Mouse (Mus musculus) gastrocnemius, adult 2 months (tissue): Measurements from ENCODE around the gene Wrb. TPM values are rescaled to one million over a fixed set of nuclear protein-coding genes. Genes with fewer than 3 reads are reported as not detected.
"Not testable (repeated sequence)": the region's sequence is repeated elsewhere in the genome, so short reads cannot be mapped to it uniquely, and the experiment has no call there.

ENCODE experiments used
- DNase-seq: peaks from one replicate; pipeline ENCODE4 v3.0.0; 2022
- H3K27ac ChIP-seq: fragments of 200-600 bp; 2 replicates; pipeline ENCODE4 v1.8.1; 2022; ENCODE audit warnings: mild to moderate bottlenecking
- H3K4me3 ChIP-seq: fragments of 200-600 bp; 2 replicates; pipeline ENCODE4 v1.8.1; 2022; ENCODE audit warnings: mild to moderate bottlenecking, moderate library complexity
- CTCF ChIP-seq: fragments of 200-600 bp; IDR thresholded peaks from 2 replicates; pipeline ENCODE4 v1.8.1; 2022; ENCODE audit warnings: antibody characterized with exemption, mild to moderate bottlenecking, moderate library complexity
- intact Hi-C: fragments of 180-260 bp; cut with DNase I; formaldehyde crosslinking; loops from one replicate; pipeline ENCODE4 v1.15.1; 2025
- total RNA-seq, 2 experiments: library from RNA; stranded (reverse); gene quantifications; 2 replicates each; pipeline ENCODE4 v1.2.3; 2021

The Wrb gene
- total RNA-seq, 2 experiments from 2014 or later = 9.7 to 12.3 TPM

DNA sequence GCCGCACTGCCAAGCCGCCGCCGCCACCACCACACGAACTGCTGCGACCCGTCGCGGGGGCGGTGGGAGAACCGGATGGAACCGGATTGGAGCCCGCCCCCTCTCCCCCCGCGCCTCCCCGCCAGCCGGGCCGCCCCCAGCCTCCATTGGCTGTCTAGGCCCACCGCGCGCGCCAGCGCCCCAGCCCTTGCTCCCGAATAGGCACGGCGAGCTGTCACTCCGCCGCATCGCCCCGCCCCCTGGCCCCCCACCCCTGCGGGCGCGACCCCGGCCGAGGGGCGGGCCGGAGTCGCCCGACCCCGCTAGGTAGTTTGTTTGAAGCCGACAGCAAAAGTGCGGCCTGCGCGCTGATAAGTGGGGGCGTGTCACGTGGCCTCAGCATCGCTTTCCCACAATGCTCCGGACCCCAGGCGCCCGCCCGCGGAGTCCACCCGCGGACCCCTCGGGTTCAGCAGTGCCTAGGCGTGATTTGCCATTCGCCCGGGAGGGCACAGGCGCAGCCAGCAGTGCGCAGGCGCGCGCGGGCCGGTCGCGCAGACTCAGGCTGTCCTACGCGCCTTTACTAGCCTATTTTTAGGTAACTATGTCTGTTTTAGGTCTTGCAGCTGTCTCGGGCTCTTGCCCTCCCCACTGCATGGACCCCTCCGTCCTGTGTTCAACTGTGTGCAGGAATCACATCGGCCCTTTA is 17.4 kb upstream of the Wrb start, which contains the start of gene Hmgn1:
Gene Hmgn1, minus strand, starts transcription at position 73 of the 688 bp plus-strand sequence.
- no peak for TF ChIP-seq CTCF
- peak within 1 kb of the TSS; percentile 96 for H3K4me3 ChIP-seq
- intact Hi-C loops = loop anchor here (1.0 kb wide), 1 partner anchor 44 kb away; no protein-coding TSS in a partner anchor
- H3K27ac ChIP-seq = peak within 1 kb of the TSS; percentile 93
- DNase-seq = peak; percentile 99

DNA sequence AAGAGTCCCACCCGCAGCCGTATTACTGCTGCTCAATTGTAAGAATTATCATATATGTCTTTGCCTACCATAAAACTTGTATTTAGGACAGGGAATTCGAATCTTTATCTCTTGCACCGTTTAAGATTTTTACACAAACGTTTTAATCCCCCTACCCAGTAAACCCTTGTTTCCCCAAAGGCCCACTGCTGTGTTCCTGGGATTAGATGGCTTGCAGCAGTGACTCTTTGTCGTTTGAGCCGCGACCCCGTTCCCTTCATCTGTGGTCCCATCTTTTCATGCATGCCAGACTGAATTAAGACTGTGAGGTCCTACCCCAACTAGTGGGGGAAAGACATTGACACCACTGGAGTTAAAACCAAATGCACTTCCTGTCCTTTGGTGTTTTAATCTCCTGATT is 16.7 kb upstream of the Wrb start:
- H3K27ac ChIP-seq = peak overlapping the region; percentile 93
- intact Hi-C loops = no loop called here

DNA sequence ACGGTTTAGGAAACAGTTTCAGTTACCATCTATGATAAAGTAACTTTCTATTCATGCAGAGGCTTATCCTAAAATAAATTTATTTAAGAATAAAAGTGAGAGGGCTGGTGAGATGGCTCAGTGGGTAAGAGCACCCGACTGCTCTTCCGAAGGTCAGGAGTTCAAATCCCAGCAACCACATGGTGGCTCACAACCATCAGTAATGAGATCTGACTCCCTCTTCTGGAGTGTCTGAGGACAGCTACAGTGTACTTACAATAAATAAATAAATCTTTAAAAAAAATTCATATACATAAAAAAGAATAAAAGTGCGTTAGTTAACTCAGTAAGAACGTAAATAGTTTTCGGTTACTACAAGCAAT is 478 bp upstream of the Wrb start:
- H3K4me3 ChIP-seq = peak overlapping the region; percentile 79
- intact Hi-C loops = loop anchor here (2.0 kb wide), 1 partner anchor 60 kb away; no protein-coding TSS in a partner anchor

More for the DNA sequence above, 16.7 kb upstream of the Wrb start:
- TF ChIP-seq CTCF = no peak
- H3K4me3 ChIP-seq = peak overlapping the region; percentile 96
- DNase-seq = no peak

DNA sequence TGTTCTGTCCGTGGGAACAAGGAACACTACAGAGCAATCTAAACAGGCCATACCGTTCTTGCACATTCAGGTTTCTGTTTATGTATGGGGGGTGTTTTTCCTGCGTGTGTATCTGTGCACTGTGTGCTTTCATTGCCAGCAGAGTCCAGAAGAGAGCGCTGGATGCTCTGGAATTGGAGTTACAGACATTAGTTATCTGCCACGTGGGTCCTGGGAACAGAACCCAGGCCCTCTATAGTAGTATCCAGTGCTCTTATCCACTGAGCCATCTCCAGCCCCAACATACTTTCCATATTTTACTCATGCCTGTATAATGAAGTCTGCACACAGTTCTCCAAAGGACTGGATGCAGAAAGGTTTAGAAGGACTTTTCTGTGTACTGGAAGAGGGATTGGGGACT is 607 bp downstream of the Wrb start:
- Histone ChIP-seq H3K27ac (peak overlapping the region; percentile 72), H3K4me3 (peak overlapping the region; percentile 79)
- DNase-seq = no peak
- no peak for TF ChIP-seq CTCF
- intact Hi-C loops = loop anchor here (2.0 kb wide), 1 partner anchor 61 kb away; no protein-coding TSS in a partner anchor

More for the DNA sequence above, 478 bp upstream of the Wrb start:
- not testable (repeated sequence) for DNase-seq
- peak overlapping the region; percentile 63 for H3K27ac ChIP-seq

DNA sequence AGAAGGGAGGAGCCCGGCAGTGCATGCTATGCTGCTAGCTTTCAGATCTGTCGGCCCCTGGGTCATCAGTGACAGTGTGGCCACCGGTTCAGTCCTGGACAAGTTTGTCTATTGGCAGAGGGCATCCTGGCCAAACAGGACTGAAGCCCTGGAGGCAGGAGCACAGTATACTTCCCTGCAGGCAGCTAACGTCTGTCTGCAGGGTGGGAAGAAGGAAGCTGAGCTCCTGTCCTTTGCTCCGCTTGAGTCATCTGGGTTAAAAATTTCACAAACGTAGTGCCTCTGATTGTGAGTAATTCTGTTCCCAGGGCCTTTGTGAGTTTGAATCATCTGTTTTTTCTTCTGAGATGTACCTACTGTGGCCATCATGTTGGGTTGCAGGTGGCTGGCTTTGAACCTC is 3.6 kb downstream of the Wrb start:
- no peak for DNase-seq
- H3K4me3 ChIP-seq = no peak overlapping the region
- intact Hi-C loops = no loop called here
- H3K27ac ChIP-seq = 0 out of 2 replicates have a peak overlapping the region, but pooled peaks have one; percentile 8
- TF ChIP-seq CTCF = no peak

DNA sequence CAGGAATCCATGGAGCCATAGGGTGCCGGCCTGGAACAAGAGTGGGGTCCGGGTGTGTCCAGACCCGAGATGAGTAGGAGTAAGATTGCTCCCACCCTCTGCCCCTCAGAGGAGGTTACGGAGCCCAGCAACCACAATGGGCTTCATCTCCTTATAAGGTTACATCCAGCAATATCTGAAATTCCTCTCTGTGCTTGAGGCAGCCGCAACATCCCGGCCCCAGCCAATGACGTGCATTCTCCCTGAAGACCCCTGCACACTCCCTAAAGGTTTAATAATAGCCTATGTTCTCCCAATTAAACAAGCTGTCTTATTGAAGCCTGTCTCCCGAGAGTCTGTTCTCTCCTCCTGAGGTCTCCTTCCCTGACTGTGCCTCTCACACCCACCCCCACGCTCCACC is 4.1 kb downstream of the Wrb start:
- no peak overlapping the region for H3K4me3 ChIP-seq
- no peak for TF ChIP-seq CTCF
- no peak for DNase-seq
- intact Hi-C loops = no loop called here
- 0 out of 2 replicates have a peak overlapping the region, but pooled peaks have one; percentile 8 for H3K27ac ChIP-seq

DNA sequence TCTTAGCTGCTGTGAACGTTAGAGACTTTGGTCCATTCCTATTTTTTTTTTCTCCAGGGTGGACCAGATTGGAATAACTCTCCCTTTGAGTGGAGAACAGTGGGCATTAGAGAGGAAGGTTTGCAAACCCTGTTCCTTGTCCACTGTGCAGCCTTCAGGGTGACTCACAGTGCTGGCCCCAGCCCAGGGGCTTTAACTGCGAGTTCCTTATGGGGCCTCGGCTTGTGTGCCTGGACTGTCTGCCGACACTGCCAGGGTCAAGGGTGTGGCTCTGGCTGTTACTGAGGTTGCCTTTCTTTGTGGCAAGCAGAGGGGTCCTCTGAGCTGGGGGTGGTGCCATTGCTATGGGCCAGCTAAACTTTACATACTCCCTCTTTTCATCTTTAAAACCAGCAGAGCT is 5.8 kb downstream of the Wrb start:
- TF ChIP-seq CTCF = no peak
- DNase-seq = peak; percentile 64
- intact Hi-C loops = loop anchor here (2.0 kb wide), 1 partner anchor 106 kb away; no protein-coding TSS in a partner anchor
- no peak overlapping the region for H3K4me3 ChIP-seq
- H3K27ac ChIP-seq = peak overlapping the region; percentile 39

DNA sequence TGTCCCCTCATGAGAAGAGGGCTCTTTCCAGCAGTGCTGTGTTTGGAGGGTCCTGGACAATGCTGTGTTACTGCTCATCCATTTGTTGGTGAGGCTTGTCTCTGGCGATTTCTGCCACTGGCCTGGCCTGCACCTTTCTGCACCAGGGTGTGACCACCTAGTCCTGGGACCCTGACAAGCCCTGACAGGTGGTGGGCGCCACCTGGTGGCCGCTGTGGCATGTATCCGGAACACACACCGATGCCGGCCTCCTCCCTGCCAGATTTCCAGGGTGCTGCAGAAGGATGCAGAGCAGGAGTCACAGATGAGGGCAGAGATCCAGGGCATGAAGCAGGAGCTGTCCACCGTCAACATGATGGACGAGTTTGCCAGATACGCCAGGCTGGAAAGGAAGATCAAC is 6.3 kb downstream of the Wrb start:
- intact Hi-C loops = loop anchor here (2.0 kb wide), 1 partner anchor 107 kb away; no protein-coding TSS in a partner anchor
- Histone ChIP-seq H3K4me3 (no peak overlapping the region), H3K27ac (peak overlapping the region; percentile 39)
- peak; percentile 88 for TF ChIP-seq CTCF
- peak; percentile 86 for DNase-seq

DNA sequence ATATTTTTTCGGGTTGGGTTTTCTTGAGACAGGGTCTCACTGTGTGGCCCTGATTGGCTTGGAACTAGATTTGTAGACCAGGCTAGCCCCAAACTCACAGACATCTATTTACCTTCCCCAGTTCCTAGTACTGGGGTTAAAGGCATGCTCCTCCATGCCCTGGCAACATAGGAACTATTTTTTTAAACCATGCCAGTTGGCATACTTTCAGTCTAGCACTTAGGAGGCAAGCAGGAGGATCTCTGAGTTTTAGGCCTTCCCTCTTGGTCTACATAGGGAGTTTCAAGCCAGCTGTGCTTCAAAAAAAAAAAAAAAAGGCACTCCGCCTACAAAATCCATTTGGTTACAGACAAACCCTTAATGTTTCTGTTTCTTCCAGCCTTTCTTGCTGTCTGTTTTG is 9.3 kb downstream of the Wrb start:
- no peak for TF ChIP-seq CTCF
- intact Hi-C loops = no loop called here
- Histone ChIP-seq H3K4me3 (no peak overlapping the region), H3K27ac (no peak overlapping the region)
- DNase-seq = no peak

DNA sequence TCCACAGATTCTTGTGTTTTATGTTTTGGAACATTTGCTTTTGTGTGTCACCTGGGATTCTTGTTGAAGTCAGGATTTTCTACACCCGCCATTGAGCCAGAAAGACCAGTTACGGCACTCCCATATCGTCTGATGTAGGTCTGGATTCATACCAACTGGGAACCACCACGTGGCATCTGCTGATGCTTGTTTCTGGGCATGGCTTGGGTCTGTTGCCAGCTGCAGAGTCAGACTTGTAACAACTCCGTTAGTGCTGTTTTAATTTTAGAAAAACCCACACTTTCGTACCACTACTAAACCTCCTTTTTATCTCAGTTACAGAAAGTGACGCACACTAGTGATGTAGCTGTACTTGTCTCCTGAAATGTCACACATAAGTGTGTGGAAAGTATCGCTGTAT is 10.8 kb downstream of the Wrb start:
- intact Hi-C loops = loop anchor here (5.0 kb wide), 1 partner anchor 36 kb away; the partner anchor contains the start of gene Lca5l

DNA sequence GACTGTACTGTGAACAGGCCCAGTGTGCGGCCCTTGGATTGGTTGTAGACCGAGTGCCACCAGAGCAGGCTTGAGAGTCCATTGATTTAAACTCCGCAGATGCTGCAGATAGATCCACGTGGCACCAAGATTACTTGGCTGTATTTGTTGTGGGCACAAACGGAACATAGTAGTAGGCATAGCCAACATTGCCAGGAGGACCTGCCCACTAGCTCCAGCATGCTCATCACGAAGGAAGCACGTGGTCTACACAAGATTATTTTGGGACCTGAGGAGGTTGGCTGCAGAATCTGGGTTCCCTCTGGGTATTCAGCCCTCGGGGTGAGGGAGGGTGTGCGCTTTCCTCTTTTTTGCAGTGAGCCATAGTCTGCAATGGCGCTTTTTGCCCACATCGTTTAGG is 12.0 kb downstream of the Wrb start:
- TF ChIP-seq CTCF = no peak
- H3K27ac ChIP-seq = peak overlapping the region; percentile 46; the same call in 1 of the 2 replicates
- DNase-seq = peak; percentile 51
- no peak overlapping the region for H3K4me3 ChIP-seq
- intact Hi-C loops = loop anchor here (5.0 kb wide), 1 partner anchor 35 kb away; the partner anchor contains the start of gene Lca5l

More for the DNA sequence above, 10.8 kb downstream of the Wrb start:
- TF ChIP-seq CTCF = no peak
- H3K4me3 ChIP-seq = no peak overlapping the region
- H3K27ac ChIP-seq = no peak overlapping the region
- DNase-seq = no peak

DNA sequence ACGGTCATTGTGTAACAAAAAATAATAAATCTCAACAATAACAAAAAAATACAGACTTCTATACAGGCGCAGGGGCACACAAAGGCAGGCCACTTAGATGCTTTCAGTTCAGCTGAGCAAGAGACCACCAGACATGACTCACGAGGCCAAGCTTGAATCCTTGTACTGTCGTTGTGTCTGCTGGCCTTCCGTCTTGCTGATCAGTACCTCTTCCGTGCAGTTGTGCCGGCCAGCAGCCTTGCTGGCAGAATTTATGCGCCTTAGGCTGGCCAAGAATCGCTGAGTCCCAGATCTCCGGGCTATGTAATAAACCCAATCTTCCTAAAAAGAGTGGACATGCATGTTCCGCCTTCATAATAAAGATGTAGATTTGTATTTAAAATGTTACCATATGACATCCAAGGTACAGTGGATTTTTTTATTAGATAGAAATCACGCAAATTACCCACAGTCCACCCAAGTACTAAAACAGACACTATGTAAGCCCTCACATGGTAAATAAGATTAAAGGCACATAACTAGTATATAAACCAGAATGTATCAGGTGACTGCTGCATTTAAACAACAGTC is 13.4 kb downstream of the Wrb start:
- no peak for TF ChIP-seq CTCF
- intact Hi-C loops = loop anchor here (5.0 kb wide), 1 partner anchor 34 kb away; the partner anchor contains the start of gene Lca5l
- H3K4me3 ChIP-seq = peak overlapping the region; percentile 75
- H3K27ac ChIP-seq = peak overlapping the region; percentile 90
- peak; percentile 57 for DNase-seq
